Mouse (Mus musculus) liver, embryonic 13.5 days (tissue): ENCODE results near the gene Ppp1cb. TPM values are rescaled to one million over a fixed set of nuclear protein-coding genes. Genes with fewer than 3 reads are reported as not detected.

Experiments used
- ATAC-seq: fragments of 200-750 bp; cut with Nextera tagmentation; 2 replicates; pipeline ENCODE4 v1.8.0; 2017; ENCODE audit warnings: low read depth, mild to moderate bottlenecking, moderate number of reproducible peaks, moderate library complexity
- DNase-seq: peaks from one replicate; pipeline ENCODE4 v3.0.0; 2022
- H3K27ac ChIP-seq: fragments of 300-500 bp; sonication (generic); 2 replicates; pipeline ENCODE4 v1.5.1; 2015; ENCODE audit warnings: moderate library complexity, mild to moderate bottlenecking, inconsistent platforms
- H3K27me3 ChIP-seq: fragments of 300-500 bp; sonication (generic); 2 replicates; pipeline ENCODE4 v1.6.1; 2015; ENCODE audit warnings: mild to moderate bottlenecking, inconsistent platforms
- H3K36me3 ChIP-seq: fragments of 300-500 bp; sonication (generic); 2 replicates; pipeline ENCODE4 v1.6.1; 2015; ENCODE audit warnings: mild to moderate bottlenecking, inconsistent platforms
- H3K4me1 ChIP-seq: fragments of 300-500 bp; sonication (generic); replicated peaks from 2 replicates; pipeline ENCODE4 v1.6.1; 2015; ENCODE audit warnings: inconsistent platforms
- H3K4me2 ChIP-seq: fragments of 300-500 bp; sonication (generic); 2 replicates; pipeline ENCODE4 v1.6.1; 2015; ENCODE audit warnings: inconsistent platforms, mild to moderate bottlenecking, moderate library complexity
- H3K4me3 ChIP-seq: fragments of 300-500 bp; sonication (generic); replicated peaks from 2 replicates; pipeline ENCODE4 v1.5.1; 2015; ENCODE audit warnings: mild to moderate bottlenecking, inconsistent platforms
- H3K9ac ChIP-seq: fragments of 300-500 bp; sonication (generic); 2 replicates; pipeline ENCODE4 v1.6.1; 2015; ENCODE audit warnings: mild to moderate bottlenecking, inconsistent platforms
- H3K9me3 ChIP-seq: fragments of 300-500 bp; sonication (generic); replicated peaks from 2 replicates; pipeline ENCODE4 v1.6.1; 2016; ENCODE audit warnings: inconsistent platforms
- WGBS: fragments of 180-500 bp; shearing (Covaris S2); methylation state at CpG from one replicate; pipeline ENCODE4 v1.1.7; 2015; ENCODE audit not compliant: insufficient replicate concordance; 5-methylcytosine and 5-hydroxymethylcytosine counted together
- polyA plus RNA-seq: library from polyadenylated mRNA; unstranded; fragments of >200 nt; fragmentation: Nextera tagmentation; extraction: Ambion mirVana; gene quantifications from 2 replicates; pipeline ENCODE4 v1.2.1, GENCODE M21; 2015

Ppp1cb gene
- polyA plus RNA-seq, 1 experiment from 2014 or later = 117 TPM

GRCm38 (mm10) chr5:32445287-32445921 lies 13.2 kb upstream of the Ppp1cb start:
- 58% methylated on average over 11 of the region's 11 CpGs for WGBS
- no peaks in the 10 kb centered on the region for H3K27me3 ChIP-seq
- H3K36me3 ChIP-seq = no peaks in the 10 kb centered on the region
- no peak overlapping the region for H3K4me2 ChIP-seq
- DNase-seq (no peak), ATAC-seq (no peak)
- H3K9ac ChIP-seq = no peak overlapping the region
- H3K9me3 ChIP-seq = no peaks in the 10 kb centered on the region
- H3K4me3 ChIP-seq = no peak overlapping the region
- H3K4me1 ChIP-seq = no peaks in the 10 kb centered on the region
- H3K27ac ChIP-seq = no peak overlapping the region

- Histone ChIP-seq H3K4me2 (no peak overlapping the region), H3K36me3 (no peaks in the 10 kb centered on the region), H3K27me3 (no peaks in the 10 kb centered on the region), H3K4me1 (no peaks in the 10 kb centered on the region), H3K9me3 (no peaks in the 10 kb centered on the region), H3K9ac (no peak overlapping the region), H3K4me3 (no peak overlapping the region), H3K27ac (no peak overlapping the region)
- ATAC-seq = no peak
- no peak for DNase-seq
- WGBS = 63% methylated on average over 5 of the region's 5 CpGs
Measured at GRCm38 (mm10) chr5:32446394-32446793, 12.2 kb upstream of the Ppp1cb start.

GRCm38 (mm10) chr5:32446810-32447209 lies 11.8 kb upstream of the Ppp1cb start:
- H3K27ac ChIP-seq = no peak overlapping the region
- no peak for ATAC-seq

GRCm38 (mm10) chr5:32459251-32459881 lies 723 bp downstream of the Ppp1cb start:
- Histone ChIP-seq H3K36me3 (peaks cover 2% of the 10 kb centered on the region; the same call in 1 of the 2 replicates), H3K4me2 (peak overlapping the region; percentile 57), H3K4me3 (peak overlapping the region; percentile 91), H3K9me3 (no peaks in the 10 kb centered on the region), H3K4me1 (peaks cover 32% of the 10 kb centered on the region), H3K27me3 (no peaks in the 10 kb centered on the region), H3K27ac (peak overlapping the region; percentile 99), H3K9ac (peak overlapping the region; percentile 98)
- DNase-seq (peak; percentile 50), ATAC-seq (peak; percentile 42)
- under 1% methylated on average over 60 of the region's 63 CpGs for WGBS

More at GRCm38 (mm10) chr5:32446810-32447209, 11.8 kb upstream of the Ppp1cb start:
- DNase-seq = no peak
- Histone ChIP-seq H3K9ac (no peak overlapping the region), H3K9me3 (no peaks in the 10 kb centered on the region), H3K4me3 (no peak overlapping the region), H3K27me3 (0 out of 2 replicates have a peak, but pooled peaks cover under 1% of the 10 kb centered on the region), H3K4me1 (no peaks in the 10 kb centered on the region), H3K4me2 (no peak overlapping the region), H3K36me3 (no peaks in the 10 kb centered on the region)

GRCm38 (mm10) chr5:32459882-32460751 lies 1.5 kb downstream of the Ppp1cb start:
- H3K4me2 ChIP-seq = peak overlapping the region; percentile 57
- no peaks in the 10 kb centered on the region for H3K9me3 ChIP-seq
- peak overlapping the region; percentile 98 for H3K9ac ChIP-seq
- WGBS = under 1% methylated on average over 19 of the region's 19 CpGs
- ATAC-seq (no peak), DNase-seq (peak; percentile 37)
- H3K27me3 ChIP-seq = no peaks in the 10 kb centered on the region
- H3K36me3 ChIP-seq = peaks cover 2% of the 10 kb centered on the region; the same call in 1 of the 2 replicates
- peaks cover 36% of the 10 kb centered on the region for H3K4me1 ChIP-seq
- peak overlapping the region; percentile 91 for H3K4me3 ChIP-seq
- peak overlapping the region; percentile 99 for H3K27ac ChIP-seq

- peak; percentile 34 for DNase-seq
- H3K4me1 ChIP-seq = peaks cover 41% of the 10 kb centered on the region
- ATAC-seq = no peak
- H3K9me3 ChIP-seq = no peaks in the 10 kb centered on the region
- H3K9ac ChIP-seq = peak overlapping the region; percentile 73
- H3K4me3 ChIP-seq = peak overlapping the region; percentile 91
- peak overlapping the region; percentile 58 for H3K4me2 ChIP-seq
- H3K27me3 ChIP-seq = no peaks in the 10 kb centered on the region
- 5% methylated on average over 2 of the region's 2 CpGs for WGBS
- H3K36me3 ChIP-seq = peaks cover 2% of the 10 kb centered on the region; the same call in 1 of the 2 replicates
- H3K27ac ChIP-seq = peak overlapping the region; percentile 77
Measured at GRCm38 (mm10) chr5:32460973-32461372, 2.3 kb downstream of the Ppp1cb start.

GRCm38 (mm10) chr5:32472332-32473028 lies 13.8 kb downstream of the Ppp1cb start:
- H3K4me3 ChIP-seq = peak overlapping the region; percentile 18
- ATAC-seq = peak; percentile 93
- WGBS = 53% methylated on average over 4 of the region's 4 CpGs
- H3K9me3 ChIP-seq = no peaks in the 10 kb centered on the region
- DNase-seq = peak; percentile 26
- H3K9ac ChIP-seq = peak overlapping the region; percentile 50
- peak overlapping the region; percentile 59 for H3K4me2 ChIP-seq
- H3K36me3 ChIP-seq = no peaks in the 10 kb centered on the region
- no peaks in the 10 kb centered on the region for H3K27me3 ChIP-seq
- H3K27ac ChIP-seq = peak overlapping the region; percentile 86
- peaks cover 74% of the 10 kb centered on the region for H3K4me1 ChIP-seq

GRCm38 (mm10) chr5:32473029-32473352 lies 14.3 kb downstream of the Ppp1cb start:
- ATAC-seq (peak; percentile 65), DNase-seq (no peak)
- H3K9ac ChIP-seq = peak overlapping the region; percentile 50; the same call in 1 of the 2 replicates
- no peaks in the 10 kb centered on the region for H3K9me3 ChIP-seq
- H3K4me3 ChIP-seq = peak overlapping the region; percentile 18
- no peaks in the 10 kb centered on the region for H3K27me3 ChIP-seq
- no peaks in the 10 kb centered on the region for H3K36me3 ChIP-seq
- H3K27ac ChIP-seq = peak overlapping the region; percentile 86
- 42% methylated on average over 2 of the region's 2 CpGs for WGBS
- peaks cover 72% of the 10 kb centered on the region for H3K4me1 ChIP-seq
- H3K4me2 ChIP-seq = peak overlapping the region; percentile 59

- Histone ChIP-seq H3K4me3 (no peak overlapping the region), H3K27ac (no peak overlapping the region), H3K9ac (no peak overlapping the region), H3K27me3 (no peaks in the 10 kb centered on the region), H3K9me3 (no peaks in the 10 kb centered on the region), H3K4me2 (no peak overlapping the region), H3K36me3 (peaks cover 31% of the 10 kb centered on the region), H3K4me1 (peaks cover 43% of the 10 kb centered on the region)
- DNase-seq = no peak
- ATAC-seq = no peak
Measured at GRCm38 (mm10) chr5:32476501-32476900, 17.9 kb downstream of the Ppp1cb start.

- Histone ChIP-seq H3K4me3 (no peak overlapping the region), H3K27ac (no peak overlapping the region), H3K9ac (no peak overlapping the region), H3K4me2 (no peak overlapping the region), H3K36me3 (peaks cover 46% of the 10 kb centered on the region), H3K4me1 (peaks cover 20% of the 10 kb centered on the region), H3K27me3 (no peaks in the 10 kb centered on the region), H3K9me3 (no peaks in the 10 kb centered on the region)
- no peak for DNase-seq
- 79% methylated on average over 4 of the region's 4 CpGs for WGBS
- ATAC-seq = no peak
Measured at GRCm38 (mm10) chr5:32478972-32479371, 20.3 kb downstream of the Ppp1cb start.

- WGBS = 85% methylated on average over 3 of the region's 3 CpGs
- H3K36me3 ChIP-seq = peaks cover 88% of the 10 kb centered on the region
- ATAC-seq (no peak), DNase-seq (no peak)
- no peak overlapping the region for H3K4me2 ChIP-seq
- H3K27ac ChIP-seq = no peak overlapping the region
- no peaks in the 10 kb centered on the region for H3K4me1 ChIP-seq
- no peaks in the 10 kb centered on the region for H3K9me3 ChIP-seq
- no peak overlapping the region for H3K9ac ChIP-seq
- H3K4me3 ChIP-seq = no peak overlapping the region
- H3K27me3 ChIP-seq = no peaks in the 10 kb centered on the region
Measured at GRCm38 (mm10) chr5:32485430-32485829, 26.8 kb downstream of the Ppp1cb start.
